Mouse (Mus musculus): Measurements from ENCODE around the gene Mrpl34.

Gene Mrpl34

DNA sequence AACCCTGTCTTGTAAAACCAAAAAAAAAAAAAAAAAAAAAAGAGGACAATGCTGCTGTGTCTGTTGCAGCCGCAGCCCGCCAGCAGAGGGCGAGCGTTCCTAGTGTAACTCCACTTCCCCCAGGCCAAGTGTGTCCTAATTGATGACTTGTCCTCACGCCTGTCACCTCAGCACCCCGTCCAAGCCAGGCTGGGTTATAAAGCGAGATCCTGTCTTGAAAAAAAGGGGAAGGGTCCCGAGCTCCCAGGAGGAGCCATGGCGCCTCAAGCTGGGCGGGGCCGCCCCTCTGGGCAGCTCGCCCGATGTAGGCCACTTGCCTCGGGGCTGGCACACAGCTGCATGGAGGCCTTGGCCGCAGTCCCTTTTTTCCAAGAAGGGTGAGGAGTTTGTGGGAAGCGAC is 30.3 kb downstream of the Mrpl34 start:
- DNase-seq (ENCODE audit: extremely low spot score, low read depth, low spot score) = no peak

DNA sequence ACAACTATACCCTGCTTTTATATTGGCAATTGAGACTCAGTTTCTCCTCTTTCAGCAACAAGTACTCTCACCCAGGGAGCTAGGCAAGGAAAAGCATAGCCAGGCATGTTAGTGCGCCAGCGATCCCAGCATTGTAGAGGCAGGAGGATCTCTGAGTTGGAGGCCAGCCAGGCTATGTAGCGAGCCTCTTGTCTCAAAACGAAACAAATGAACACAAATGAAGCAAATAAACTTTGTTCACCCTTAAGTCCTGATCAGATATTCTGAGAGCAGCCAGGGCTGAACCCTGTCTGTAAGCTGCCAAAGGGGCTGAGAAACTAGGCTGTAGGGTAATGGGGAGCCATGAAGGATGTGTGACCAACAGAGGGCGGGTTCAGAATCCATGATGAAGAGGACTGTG is 31.1 kb downstream of the Mrpl34 start:
- DNase-seq (ENCODE audit: extremely low spot score, low read depth, low spot score) = no peak

DNA sequence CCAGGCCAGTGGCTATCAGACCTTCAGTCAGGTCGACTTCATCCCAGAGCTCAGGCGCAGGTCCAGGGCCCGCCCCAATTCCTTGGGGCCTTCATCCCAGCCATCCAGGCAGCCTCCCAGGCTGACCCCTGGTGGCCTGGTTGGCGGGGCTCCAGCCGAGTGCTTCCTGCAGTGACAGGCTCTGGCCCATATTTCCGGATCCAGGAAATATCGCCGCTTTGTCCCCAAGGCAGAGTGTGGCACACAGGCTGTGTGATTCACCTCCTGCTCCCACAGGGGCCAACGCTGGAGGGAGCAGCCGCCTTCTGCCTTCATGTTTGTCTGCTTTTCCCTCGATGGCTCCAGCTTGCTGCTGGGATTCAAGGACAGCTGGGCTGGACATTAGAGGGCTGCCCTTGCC is 31.7 kb downstream of the Mrpl34 start:
- DNase-seq (ENCODE audit: extremely low spot score, low read depth, low spot score) = no peak

GRCm38 (mm10) chr8:71497077-71497645 is 32.4 kb downstream of the Mrpl34 start:
- DNase-seq (ENCODE audit: extremely low spot score, low read depth, low spot score) = no peak

DNA sequence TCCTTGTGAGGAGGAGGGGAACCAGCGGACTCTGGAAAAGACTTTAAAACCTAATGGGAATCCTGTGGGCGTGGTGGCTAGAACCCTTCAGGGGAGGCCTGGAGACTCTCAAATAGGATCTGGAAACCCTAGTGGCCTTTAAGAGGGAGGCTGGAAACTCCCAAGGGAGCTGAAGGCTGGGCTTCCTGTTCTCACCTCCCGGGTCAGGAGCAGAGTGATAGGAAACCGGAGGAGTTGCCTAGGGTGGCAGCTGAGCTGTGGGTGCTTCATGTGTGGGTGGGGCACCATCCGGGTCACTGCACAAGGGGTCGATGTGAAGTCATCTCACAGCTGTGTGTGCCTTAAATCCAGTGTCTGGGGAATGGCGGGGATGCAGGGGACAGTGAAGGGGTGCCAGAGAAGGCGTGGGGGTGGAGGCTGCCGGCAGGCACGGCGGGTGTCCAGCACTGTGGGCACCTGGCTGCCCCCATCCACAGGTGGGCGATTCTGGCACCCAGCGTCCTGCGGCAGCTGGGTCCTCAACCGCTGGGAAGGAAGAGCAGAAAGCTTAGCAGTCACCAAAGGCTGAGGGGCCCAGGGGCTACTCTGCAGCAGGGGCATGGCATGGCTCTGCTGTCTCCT is 33.2 kb downstream of the Mrpl34 start:
- DNase-seq (ENCODE audit: extremely low spot score, low read depth, low spot score) = no peak

DNA sequence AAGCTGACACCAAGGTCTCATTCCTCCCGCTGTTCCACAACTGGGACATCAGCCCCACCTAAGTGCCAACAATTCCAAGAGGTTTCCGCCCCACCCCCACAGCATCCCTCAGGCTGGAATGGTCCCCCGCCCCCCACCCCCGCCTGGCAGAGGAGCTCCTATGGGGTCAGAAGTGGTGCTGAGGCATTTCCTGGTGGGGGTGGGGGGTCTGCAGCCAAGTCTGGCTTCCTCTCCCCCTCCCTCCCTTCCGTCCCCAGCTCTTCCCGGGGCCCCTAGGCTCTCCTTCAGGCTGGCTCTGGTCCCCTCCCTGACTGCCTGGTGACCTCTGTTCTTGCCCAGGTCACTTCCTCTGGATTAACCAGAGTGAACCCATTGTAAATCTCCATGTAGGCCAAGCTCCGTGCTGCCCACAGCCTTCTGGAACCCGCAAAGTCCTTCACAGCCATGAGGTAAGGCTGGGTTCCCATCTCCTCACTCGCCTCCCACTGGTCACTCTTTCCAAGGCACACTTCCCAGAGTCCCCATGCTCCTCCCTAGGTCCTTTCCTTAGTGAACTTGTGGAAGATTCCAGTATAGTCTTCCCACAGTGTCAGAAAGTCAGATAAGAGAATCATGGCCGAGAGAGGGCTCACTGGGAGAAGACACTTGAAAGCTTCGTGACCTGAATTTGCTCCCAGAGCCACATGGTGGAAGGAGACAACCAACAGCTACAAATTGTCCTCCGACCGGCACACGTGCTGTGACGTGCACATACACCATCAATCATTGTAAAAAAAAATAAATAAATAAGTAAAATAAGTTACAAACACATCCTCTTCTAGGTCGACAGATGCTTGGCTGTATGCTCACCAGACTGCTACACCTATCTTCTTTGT is 34.3 kb downstream of the Mrpl34 start:
- DNase-seq (ENCODE audit: extremely low spot score, low read depth, low spot score) = no peak

DNA sequence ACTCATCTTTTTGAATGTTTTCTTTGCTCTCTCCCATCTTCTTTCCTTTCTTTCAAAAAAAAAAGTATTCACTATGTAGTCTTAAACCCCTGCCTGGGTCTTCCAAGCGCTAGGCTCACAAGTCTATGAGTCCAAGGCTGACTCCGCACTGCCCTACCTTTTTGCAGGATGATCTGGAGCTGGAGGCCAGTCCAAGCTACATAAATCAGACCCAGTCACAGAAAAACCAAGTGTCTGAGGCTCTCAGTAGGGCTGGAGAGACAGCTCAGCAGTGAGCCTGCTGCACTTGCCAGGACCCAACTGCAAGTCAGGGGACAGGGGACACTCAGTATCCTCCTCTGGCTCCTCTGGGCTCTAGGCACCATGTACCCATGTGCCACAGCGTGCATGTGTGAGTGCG is 39.6 kb downstream of the Mrpl34 start:
- no peak for DNase-seq (ENCODE audit: extremely low spot score, low read depth, low spot score)

DNA sequence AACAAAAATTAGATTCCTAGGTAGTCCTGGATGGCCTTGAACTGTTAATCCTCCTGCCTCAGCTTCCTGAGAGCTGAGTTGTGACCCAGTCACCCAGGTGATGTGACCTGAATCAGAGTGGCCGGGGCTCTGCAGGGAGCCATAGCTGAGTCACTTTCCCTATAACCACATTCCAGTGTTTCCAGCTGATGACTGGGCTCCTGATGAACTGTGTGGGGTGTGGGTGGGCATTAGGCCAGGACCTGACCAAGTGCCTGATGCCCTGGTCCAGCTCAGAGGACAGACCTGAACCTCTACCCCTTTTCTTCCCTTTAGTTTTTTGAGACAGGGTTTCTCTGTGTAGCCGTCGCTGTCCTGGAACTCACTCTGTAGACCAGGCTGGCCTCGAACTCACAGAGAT is 40.6 kb downstream of the Mrpl34 start:
- DNase-seq (ENCODE audit: extremely low spot score, low read depth, low spot score) = no peak

- no peak for DNase-seq (ENCODE audit: extremely low spot score, low read depth, low spot score)
Measured at GRCm38 (mm10) chr8:71505979-71506378, 41.2 kb downstream of the Mrpl34 start.

GRCm38 (mm10) chr8:71507589-71508104 is 42.9 kb downstream of the Mrpl34 start:
- DNase-seq (ENCODE audit: extremely low spot score, low read depth, low spot score) = peak; percentile 64

GRCm38 (mm10) chr8:71509316-71509715 is 44.6 kb downstream of the Mrpl34 start:
- DNase-seq (ENCODE audit: extremely low spot score, low read depth, low spot score) = no peak

DNA sequence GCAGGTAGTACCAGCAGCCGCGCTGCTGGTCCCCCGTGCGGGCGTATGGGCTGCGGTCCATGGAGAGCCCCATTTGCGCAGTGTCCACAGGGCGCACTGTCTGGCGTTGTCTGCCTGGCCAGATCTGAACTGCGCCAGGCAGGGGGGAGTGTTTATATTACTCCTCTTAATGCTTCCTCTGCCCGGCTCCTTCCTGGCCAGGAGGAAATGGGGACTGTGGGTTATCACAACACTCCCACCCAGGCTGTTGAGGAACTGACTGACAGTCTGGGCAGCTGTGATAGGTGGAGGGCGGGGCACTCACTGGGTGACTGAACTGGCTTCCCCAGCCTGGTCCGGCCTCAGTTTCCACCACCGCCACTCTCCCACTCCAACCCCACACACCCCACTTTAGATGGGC is 46.9 kb downstream of the Mrpl34 start, which contains the start of gene Plvap:
Gene Plvap (minus strand): TSS at position 109 of the 400 bp plus-strand sequence.
- DNase-seq (ENCODE audit: extremely low spot score, low read depth, low spot score) = no peak

- no peak for DNase-seq (ENCODE audit: extremely low spot score, low read depth, low spot score)
Measured at GRCm38 (mm10) chr8:71513018-71513754, 48.4 kb downstream of the Mrpl34 start.

DNA sequence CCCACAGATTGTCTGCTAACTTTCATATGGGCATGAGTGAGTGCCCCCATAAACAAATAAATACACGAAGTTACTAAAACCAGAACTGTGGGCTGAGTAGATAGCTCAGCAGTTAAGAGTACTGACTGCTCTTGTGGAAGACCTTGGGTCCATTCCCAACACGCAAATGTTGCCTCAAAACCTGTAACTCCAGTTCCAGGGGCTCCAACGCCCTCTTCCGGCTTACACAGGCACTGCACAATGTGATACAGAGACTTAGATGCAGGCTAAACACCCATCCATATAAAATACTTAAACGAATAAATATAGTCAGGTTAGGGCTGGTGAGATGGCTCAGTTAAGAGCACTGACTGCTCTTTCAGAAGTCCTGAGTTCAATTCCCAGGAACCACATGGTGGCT is 50.3 kb downstream of the Mrpl34 start:
- no peak for DNase-seq (ENCODE audit: extremely low spot score, low read depth, low spot score)

All from hindlimb bud, embryonic 11.5 days (tissue).